Mouse (Mus musculus) MEL (cell line): ENCODE data around the gene Olfr231. TPM values are rescaled to one million over a fixed set of nuclear protein-coding genes. Genes with fewer than 3 reads are reported as not detected.

Experiments
- DNase-seq: peaks from one replicate; pipeline ENCODE4 v3.0.0; 2011; ENCODE audit warnings: low read depth, low spot score
- H3K27ac ChIP-seq: 2 replicates; pipeline ENCODE4 v1.5.1; 2012; ENCODE audit warnings: low read depth, mild to moderate bottlenecking, control low read depth, low read length, moderate library complexity; ENCODE audit not compliant: control insufficient read depth
- H3K27me3 ChIP-seq, 2 experiments: fragments of 150-350 bp in 1 of 2; sonication (generic) in 1 of 2; 2 replicates each; pipeline ENCODE4 v1.6.1; 2012; ENCODE audit warnings: low read length in 2 of 2, mild to moderate bottlenecking in 2 of 2, improper control_type of control experiment in 1 of 2, moderate library complexity in 1 of 2; ENCODE audit not compliant: insufficient read depth in 2 of 2, control insufficient read depth in 1 of 2
- H3K36me3 ChIP-seq, 2 experiments: 2 replicates each; pipeline ENCODE4 v1.6.1; 2012 to 2014; ENCODE audit warnings: low read length in 2 of 2, improper control_type of control experiment in 1 of 2, inconsistent platforms in 1 of 2, mild to moderate bottlenecking in 1 of 2; ENCODE audit not compliant: insufficient read depth in 2 of 2, control insufficient read depth in 1 of 2
- H3K4me1 ChIP-seq, 2 experiments: fragments of 150-350 bp in 1 of 2; sonication (generic) in 1 of 2; 2 replicates each; pipeline ENCODE4 v1.6.1; 2012; ENCODE audit warnings: low read length in 2 of 2, improper control_type of control experiment in 1 of 2, mild to moderate bottlenecking in 1 of 2; ENCODE audit not compliant: insufficient read depth in 2 of 2, control insufficient read depth in 1 of 2
- H3K4me3 ChIP-seq, 2 experiments: fragments of 150-350 bp in 1 of 2; sonication (generic) in 1 of 2; 2 replicates each; pipeline ENCODE4 v1.5.1; 2012; ENCODE audit warnings: low read depth in 2 of 2, low read length in 2 of 2, mild to moderate bottlenecking in 2 of 2, moderate library complexity in 2 of 2, control low read depth in 1 of 2, improper control_type of control experiment in 1 of 2; ENCODE audit not compliant: control insufficient read depth in 1 of 2, insufficient read depth in 1 of 2
- H3K79me2 ChIP-seq: 2 replicates; pipeline ENCODE4 v1.6.1; 2012; ENCODE audit warnings: mild to moderate bottlenecking, low read length, moderate library complexity; ENCODE audit not compliant: control insufficient read depth, poor library complexity, insufficient read depth
- H3K9ac ChIP-seq: 2 replicates; pipeline ENCODE4 v1.6.1; 2012; ENCODE audit warnings: low read depth, mild to moderate bottlenecking, control low read depth, low read length, moderate library complexity; ENCODE audit not compliant: control insufficient read depth, poor library complexity, severe bottlenecking
- H3K9me3 ChIP-seq: fragments of 150-350 bp; sonication (generic); replicated peaks from 2 replicates; pipeline ENCODE4 v1.6.1; 2012; ENCODE audit warnings: mild to moderate bottlenecking, low read length, improper control_type of control experiment, moderate library complexity; ENCODE audit not compliant: insufficient read depth
- ELF1 ChIP-seq: IDR thresholded peaks from 2 replicates; pipeline ENCODE4 v1.6.1; 2014; ENCODE audit warnings: low read depth, mild to moderate bottlenecking, inconsistent platforms, low read length, improper control_type of control experiment, moderate library complexity
- ETS1 ChIP-seq: IDR thresholded peaks from 2 replicates; pipeline ENCODE4 v1.6.1; 2012; ENCODE audit warnings: low read depth, mild to moderate bottlenecking, inconsistent platforms, low read length, improper control_type of control experiment, moderate library complexity
- GABPA ChIP-seq: IDR thresholded peaks from 2 replicates; pipeline ENCODE4 v1.6.1; 2012; ENCODE audit warnings: low read depth, mild to moderate bottlenecking, inconsistent platforms, low read length, improper control_type of control experiment, moderate library complexity
- GATA1 ChIP-seq: IDR thresholded peaks from 2 replicates; pipeline ENCODE4 v1.6.1; 2011; ENCODE audit warnings: low read depth, low read length, improper control_type of control experiment
- KAT2A ChIP-seq: conservative IDR thresholded peaks from 2 replicates; pipeline ENCODE4 v1.6.1; 2012; ENCODE audit warnings: low read depth, low read length, improper control_type of control experiment, inconsistent platforms
- MEF2A ChIP-seq: IDR thresholded peaks from 2 replicates; pipeline ENCODE4 v1.6.1; 2014; ENCODE audit warnings: low read depth, mild to moderate bottlenecking, inconsistent platforms, low read length, improper control_type of control experiment; ENCODE audit not compliant: poor library complexity, insufficient replicate concordance, severe bottlenecking; ENCODE audit errors: extremely low read depth
- MXI1 ChIP-seq: IDR thresholded peaks from 2 replicates; pipeline ENCODE4 v1.6.1; 2011; ENCODE audit warnings: mild to moderate bottlenecking, low read depth, low read length, improper control_type of control experiment
- MYB ChIP-seq: IDR thresholded peaks from 2 replicates; pipeline ENCODE4 v1.6.1; 2011; ENCODE audit warnings: mild to moderate bottlenecking, low read depth, low read length, improper control_type of control experiment
- MYC ChIP-seq: IDR thresholded peaks from 2 replicates; pipeline ENCODE4 v1.6.1; 2011; ENCODE audit warnings: low read depth, mild to moderate bottlenecking, low read length, improper control_type of control experiment, moderate library complexity
- NRF1 ChIP-seq: IDR thresholded peaks from 2 replicates; pipeline ENCODE4 v1.6.1; 2014; ENCODE audit warnings: low read depth, mild to moderate bottlenecking, inconsistent platforms, low read length, improper control_type of control experiment, moderate library complexity; ENCODE audit not compliant: poor library complexity, insufficient read depth, severe bottlenecking
- POLR2A ChIP-seq, 2 experiments: IDR thresholded peaks; 2 replicates each; pipeline ENCODE4 v1.6.1; 2011 to 2012; ENCODE audit warnings: low read length in 2 of 2, mild to moderate bottlenecking in 2 of 2, control low read depth in 1 of 2, improper control_type of control experiment in 1 of 2, low read depth in 1 of 2, moderate library complexity in 1 of 2; ENCODE audit not compliant: control insufficient read depth in 1 of 2, insufficient read depth in 1 of 2, poor library complexity in 1 of 2
- POLR2AphosphoS2 ChIP-seq: IDR thresholded peaks from 2 replicates; pipeline ENCODE4 v1.6.1; 2011; ENCODE audit warnings: low read length, improper control_type of control experiment
- POLR2AphosphoS5 ChIP-seq: IDR thresholded peaks from 2 replicates; pipeline ENCODE4 v1.6.1; 2012; ENCODE audit warnings: low read depth, borderline replicate concordance, mild to moderate bottlenecking, inconsistent platforms, low read length, moderate library complexity, mixed read lengths
- RCOR1 ChIP-seq: IDR thresholded peaks from 2 replicates; pipeline ENCODE4 v1.6.1; 2012; ENCODE audit warnings: low read depth, mild to moderate bottlenecking, inconsistent platforms, low read length, improper control_type of control experiment
- SMC3 ChIP-seq: IDR thresholded peaks from 2 replicates; pipeline ENCODE4 v1.6.1; 2011; ENCODE audit warnings: low read depth, low read length, improper control_type of control experiment
- TBP ChIP-seq: IDR thresholded peaks from 2 replicates; pipeline ENCODE4 v1.8.0; 2011; ENCODE audit warnings: low read depth, low read length, improper control_type of control experiment
- TCF12 ChIP-seq: IDR thresholded peaks from 2 replicates; pipeline ENCODE4 v1.6.1; 2014; ENCODE audit warnings: low read depth, mild to moderate bottlenecking, inconsistent platforms, low read length, improper control_type of control experiment, moderate library complexity
- USF1 ChIP-seq: IDR thresholded peaks from 2 replicates; pipeline ENCODE4 v1.6.1; 2014; ENCODE audit warnings: low read depth, mild to moderate bottlenecking, inconsistent platforms, low read length, improper control_type of control experiment, moderate library complexity
- USF2 ChIP-seq, 2 experiments: IDR thresholded peaks; 2 replicates each; pipeline ENCODE4 v1.6.1; 2011 to 2012; ENCODE audit warnings: improper control_type of control experiment in 2 of 2, low read length in 2 of 2, borderline replicate concordance in 1 of 2, inconsistent platforms in 1 of 2, low read depth in 1 of 2, mild to moderate bottlenecking in 1 of 2; ENCODE audit not compliant: insufficient read depth in 1 of 2
- ZKSCAN1 ChIP-seq: IDR thresholded peaks from 2 replicates; pipeline ENCODE4 v1.6.1; 2012; ENCODE audit warnings: low read depth, mild to moderate bottlenecking, inconsistent platforms, low read length, improper control_type of control experiment, moderate library complexity
- polyA plus RNA-seq, 2 experiments: library from polyadenylated mRNA; stranded (reverse) in 1 of 2; unstranded in 1 of 2; fragments of >175 nt in 1 of 2; fragments of >200 nt in 1 of 2; gene quantifications; 2 replicates each; pipeline versions ENCODE4 v1.2.1 to v1.2.4; 2012; ENCODE audit warnings: low replicate concordance in 2 of 2, low read depth in 1 of 2; ENCODE audit not compliant: insufficient read length in 2 of 2, insufficient read depth in 1 of 2, missing spikeins in 1 of 2
- total RNA-seq: library from RNA; depleted of rRNA; stranded (reverse); fragments of 300-350 nt; gene quantifications from 2 replicates; pipeline ENCODE4 v1.2.3, GENCODE M21; 2012

The Olfr231 gene
- total and polyA plus RNA-seq, 3 experiments = not detected

- no peaks in the 10 kb centered on the region for H3K79me2 ChIP-seq
- TF ChIP-seq MXI1 (no peak), POLR2AphosphoS2 (no peak), MYC (no peak), ZKSCAN1 (no peak), ELF1 (no peak), USF1 (no peak), GATA1 (no peak), RCOR1 (no peak)
These were observed 24.4 kb downstream of the Olfr231 start, which contains the start of gene Olfr427 for GRCm38 (mm10) chr1:174096591-174096990. Gene Olfr427 (plus strand): TSS chr1:174096891.

GRCm38 (mm10) chr1:174084031-174084430 is 36.9 kb downstream of the Olfr231 start, which contains the start of gene Olfr429:
Gene Olfr429 (plus strand): TSS chr1:174084331.
- Histone ChIP-seq H3K4me1 (no peaks in the 10 kb centered on the region), H3K27me3 (no peaks in the 10 kb centered on the region), H3K36me3 (no peaks in the 10 kb centered on the region), H3K4me3 (no peak within 1 kb of the TSS), H3K27ac (no peak within 1 kb of the TSS), H3K9ac (no peak within 1 kb of the TSS), H3K9me3 (no peaks in the 10 kb centered on the region), H3K79me2 (no peaks in the 10 kb centered on the region)
- no peak for TF ChIP-seq USF2 (IDR thresholded peaks at IDR 0.05; ENCODE audit: borderline replicate concordance in 1 of 2, insufficient read depth in 1 of 2, low read depth in 1 of 2, low read length in 2 of 2)
- no peak for TF ChIP-seq ETS1
- TF ChIP-seq NRF1 = no peak
- TF ChIP-seq MYB = no peak
- no peak for TF ChIP-seq MYC
- TF ChIP-seq TCF12 = no peak
- TF ChIP-seq GABPA = no peak
- TF ChIP-seq TBP = no peak
- TF ChIP-seq POLR2AphosphoS5 = no peak
- TF ChIP-seq SMC3 = no peak
- TF ChIP-seq POLR2A (IDR thresholded peaks at IDR 0.05; ENCODE audit: control insufficient read depth in 1 of 2, insufficient read depth in 1 of 2, low read depth in 1 of 2, low read length in 2 of 2, poor library complexity in 1 of 2) = no peak
- no peak for TF ChIP-seq MEF2A
- no peak for TF ChIP-seq KAT2A
- no peak for DNase-seq

More at GRCm38 (mm10) chr1:174096591-174096990, 24.4 kb downstream of the Olfr231 start, which contains the start of gene Olfr427:
- H3K9me3 ChIP-seq = no peaks in the 10 kb centered on the region
- no peaks in the 10 kb centered on the region; a peak in 1 of 4 replicates for H3K27me3 ChIP-seq
- H3K4me1 ChIP-seq = no peaks in the 10 kb centered on the region
- DNase-seq = no peak
- H3K9ac ChIP-seq = no peak within 1 kb of the TSS
- no peak within 1 kb of the TSS for H3K4me3 ChIP-seq
- no peak within 1 kb of the TSS for H3K27ac ChIP-seq
- H3K36me3 ChIP-seq = no peaks in the 10 kb centered on the region
